Mouse (Mus musculus): ENCODE data around the gene Lrrc17. TPM values are rescaled to one million over a fixed set of nuclear protein-coding genes. Genes with fewer than 3 reads are reported as not detected.

The Lrrc17 gene
- polyA plus RNA-seq, 1 experiment from 2014 or later = 16.8 TPM

Other genes starting within 250 kb of the Lrrc17 start
- gene Fgl2, start 170.9 kb upstream of the Lrrc17 start, polyA plus RNA-seq (2016; fragmentation: Nextera tagmentation; extraction: Ambion mirVana) = 0.81 and 1.4 TPM in 2 replicates
- gene Ccdc146, start 118.9 kb upstream of the Lrrc17 start, polyA plus RNA-seq (2016; fragmentation: Nextera tagmentation; extraction: Ambion mirVana) = 0.20 and 0.31 TPM in 2 replicates
- gene Fam185a, start 118.6 kb upstream of the Lrrc17 start, polyA plus RNA-seq (2016; fragmentation: Nextera tagmentation; extraction: Ambion mirVana) = 4.4 and 5.4 TPM in 2 replicates
- gene Fbxl13, start 102.1 kb downstream of the Lrrc17 start, polyA plus RNA-seq (2016; fragmentation: Nextera tagmentation; extraction: Ambion mirVana) = 0.22 and 0.32 TPM in 2 replicates
- 75.4 and 80.1 TPM in 2 replicates for gene Armc10, start 102.3 kb downstream of the Lrrc17 start, polyA plus RNA-seq (2016; fragmentation: Nextera tagmentation; extraction: Ambion mirVana)
- gene Napepld, start 157.8 kb downstream of the Lrrc17 start, polyA plus RNA-seq (2016; fragmentation: Nextera tagmentation; extraction: Ambion mirVana) = 12.6 and 13.5 TPM in 2 replicates
- gene Pmpcb, start 193.6 kb downstream of the Lrrc17 start, polyA plus RNA-seq (2016; fragmentation: Nextera tagmentation; extraction: Ambion mirVana) = 88.5 and 94.9 TPM in 2 replicates
- gene Dnajc2, start 241.7 kb downstream of the Lrrc17 start, polyA plus RNA-seq (2016; fragmentation: Nextera tagmentation; extraction: Ambion mirVana) = 94.3 and 97.1 TPM in 2 replicates
- 214 and 221 TPM in 2 replicates for gene Psmc2, start 241.7 kb downstream of the Lrrc17 start, polyA plus RNA-seq (2016; fragmentation: Nextera tagmentation; extraction: Ambion mirVana)